Mouse (Mus musculus) heart, embryonic 15.5 days (tissue): ENCODE measurements around the gene Sec1. TPM values are rescaled to one million over a fixed set of nuclear protein-coding genes. Genes with fewer than 3 reads are reported as not detected.
A peak's percentile ranks its signal among the peaks of the same experiment; 100 is the strongest.
"Not testable (repeated sequence)": the region's sequence is repeated elsewhere in the genome, so short reads cannot be mapped to it uniquely, and the experiment has no call there.

ENCODE experiments used
- ATAC-seq: fragments of 200-750 bp; cut with Nextera tagmentation; replicated peaks from 2 replicates; pipeline ENCODE4 v1.8.0; 2017; ENCODE audit warnings: low read depth, moderate TSS enrichment; ENCODE audit not compliant: insufficient number of reproducible peaks, insufficient read depth, low FRiP score
- H3K27ac ChIP-seq: fragments of 300-500 bp; sonication (generic); 2 replicates; pipeline ENCODE4 v1.5.1; 2015; ENCODE audit warnings: mild to moderate bottlenecking, inconsistent platforms
- H3K27me3 ChIP-seq: fragments of 300-500 bp; sonication (generic); 2 replicates; pipeline ENCODE4 v1.6.1; 2015; ENCODE audit warnings: inconsistent platforms
- H3K36me3 ChIP-seq: fragments of 300-500 bp; sonication (generic); 2 replicates; pipeline ENCODE4 v1.6.1; 2015; ENCODE audit warnings: mild to moderate bottlenecking, inconsistent platforms
- H3K4me1 ChIP-seq: fragments of 300-500 bp; sonication (generic); replicated peaks from 2 replicates; pipeline ENCODE4 v1.6.1; 2015; ENCODE audit warnings: inconsistent platforms
- H3K4me2 ChIP-seq: fragments of 300-500 bp; sonication (generic); 2 replicates; pipeline ENCODE4 v1.6.1; 2015; ENCODE audit warnings: inconsistent platforms, mild to moderate bottlenecking, moderate library complexity
- H3K4me3 ChIP-seq: fragments of 300-500 bp; sonication (generic); 2 replicates; pipeline ENCODE4 v1.5.1; 2015; ENCODE audit warnings: mild to moderate bottlenecking, inconsistent platforms
- H3K9ac ChIP-seq: fragments of 300-500 bp; sonication (generic); 2 replicates; pipeline ENCODE4 v1.6.1; 2015; ENCODE audit warnings: mild to moderate bottlenecking, inconsistent platforms
- H3K9me3 ChIP-seq: fragments of 300-500 bp; sonication (generic); replicated peaks from 2 replicates; pipeline ENCODE4 v1.6.1; 2016; ENCODE audit warnings: inconsistent platforms
- WGBS: fragments of 180-500 bp; shearing (Covaris S2); methylation state at CpG from one replicate; pipeline ENCODE4 v1.1.7; 2015; ENCODE audit warnings: mixed read lengths; 5-methylcytosine and 5-hydroxymethylcytosine counted together
- polyA plus RNA-seq: library from polyadenylated mRNA; unstranded; fragments of >200 nt; fragmentation: Nextera tagmentation; extraction: Ambion mirVana; gene quantifications from 2 replicates; pipeline ENCODE4 v1.2.1, GENCODE M21; 2015

The Sec1 gene
- polyA plus RNA-seq, 1 experiment from 2014 or later = 0.13 TPM

DNA sequence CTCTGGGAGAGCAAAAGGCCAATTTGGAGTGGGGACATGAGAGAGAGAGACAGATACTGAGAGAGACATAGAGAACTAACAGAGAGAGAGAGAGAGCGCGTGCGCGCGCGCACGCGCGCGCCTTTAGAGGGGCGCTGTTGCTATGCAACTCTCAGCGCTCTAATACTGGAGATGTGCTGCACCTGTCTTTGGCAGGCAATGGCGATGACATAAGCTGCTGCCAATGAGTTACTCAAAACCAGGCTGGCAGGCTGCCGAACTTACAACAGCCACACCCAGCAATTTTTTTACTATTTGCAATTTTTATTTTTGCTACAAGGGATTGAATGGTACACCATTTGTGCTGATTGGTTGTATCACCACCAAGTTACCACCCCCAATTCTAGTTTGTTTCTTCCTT, 26.4 kb downstream of the Sec1 start:
- H3K4me1 ChIP-seq = peaks cover 7% of the 10 kb centered on the region; the same call in 1 of the 2 replicates
- no peak overlapping the region for H3K4me3 ChIP-seq
- no peaks in the 10 kb centered on the region for H3K27me3 ChIP-seq
- no peak overlapping the region for H3K9ac ChIP-seq
- WGBS = 79% methylated on average over 14 of the region's 14 CpGs
- H3K4me2 ChIP-seq = no peak overlapping the region
- no peaks in the 10 kb centered on the region for H3K36me3 ChIP-seq
- no peaks in the 10 kb centered on the region; the same call in 1 of the 2 replicates for H3K9me3 ChIP-seq
- ATAC-seq = no peak
- H3K27ac ChIP-seq = no peak overlapping the region

DNA sequence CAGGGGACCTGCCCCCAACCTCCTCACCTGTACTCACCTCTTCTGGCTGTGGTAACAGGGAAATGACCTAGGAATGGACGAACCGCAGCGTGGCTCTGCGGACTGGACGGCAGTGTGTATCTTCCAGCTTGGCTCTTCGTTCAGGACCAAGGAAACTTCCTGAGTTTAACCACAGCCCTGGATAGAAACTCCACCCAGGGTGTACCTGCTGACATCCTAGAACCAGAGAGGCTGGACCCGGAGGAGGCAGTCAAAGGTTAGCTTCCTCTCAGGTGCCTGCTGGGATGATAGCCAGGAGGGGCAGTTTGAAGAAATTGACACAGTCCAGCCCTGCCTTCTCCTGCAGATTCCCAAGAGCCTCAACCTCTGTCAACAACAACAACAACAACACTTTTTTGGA, 28.0 kb downstream of the Sec1 start, which contains the start of gene Fut2:
Gene Fut2 (minus strand): TSS at position 234 of the 400 bp plus-strand sequence.
- H3K27ac ChIP-seq = no peak within 1 kb of the TSS
- H3K27me3 ChIP-seq = no peaks in the 10 kb centered on the region
- H3K4me2 ChIP-seq = no peak within 1 kb of the TSS
- WGBS = 76% methylated on average over 7 of the region's 7 CpGs
- H3K36me3 ChIP-seq = no peaks in the 10 kb centered on the region
- H3K9me3 ChIP-seq = no peaks in the 10 kb centered on the region; the same call in 1 of the 2 replicates
- no peak for ATAC-seq
- H3K9ac ChIP-seq = no peak within 1 kb of the TSS
- peaks cover 7% of the 10 kb centered on the region; the same call in 1 of the 2 replicates for H3K4me1 ChIP-seq
- no peak within 1 kb of the TSS for H3K4me3 ChIP-seq

DNA sequence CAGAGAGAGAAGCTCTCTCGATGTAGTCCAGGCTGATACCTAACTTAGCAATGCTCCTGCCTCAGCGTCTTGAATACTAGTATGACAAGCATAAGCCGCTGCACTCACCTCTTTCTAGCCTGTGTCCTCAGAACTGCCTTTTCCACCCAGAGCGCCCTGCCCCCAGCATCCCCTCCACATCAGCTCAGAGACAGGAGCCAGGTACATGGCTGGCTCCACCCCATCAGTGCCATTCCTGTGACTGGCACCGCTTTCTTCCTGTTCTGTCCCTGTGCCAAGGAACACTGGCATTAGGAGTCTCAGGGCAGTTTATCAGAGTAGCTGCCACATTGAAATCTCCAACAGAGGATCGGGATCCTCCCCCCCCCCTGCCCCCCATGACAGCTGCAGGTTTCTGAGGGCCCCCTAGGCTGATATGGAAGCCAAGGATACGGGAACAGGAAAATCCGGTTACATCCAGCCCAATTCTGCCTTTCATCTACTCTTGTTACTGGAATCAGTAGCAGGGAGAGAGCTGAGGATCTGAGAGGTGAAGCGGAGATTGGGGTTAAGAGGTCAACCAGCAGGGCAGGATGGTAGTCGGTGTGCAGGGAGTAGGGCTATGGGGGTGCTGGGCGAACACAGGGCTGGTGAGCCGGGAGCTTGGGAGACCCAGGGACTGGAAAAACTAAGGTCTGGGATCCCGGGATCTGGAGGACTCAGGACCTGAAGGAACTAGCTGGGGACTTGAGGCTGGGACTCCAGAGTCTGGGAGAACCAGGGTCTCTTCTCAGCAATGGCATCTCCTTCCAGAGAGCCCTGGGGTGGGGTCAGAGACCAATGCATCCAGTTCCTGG, 28.7 kb downstream of the Sec1 start:
- no peak overlapping the region for H3K27ac ChIP-seq
- 52% methylated on average over 13 of the region's 13 CpGs for WGBS
- H3K4me2 ChIP-seq = no peak overlapping the region
- H3K4me3 ChIP-seq = no peak overlapping the region
- H3K4me1 ChIP-seq = peaks cover 7% of the 10 kb centered on the region; the same call in 1 of the 2 replicates
- no peak overlapping the region for H3K9ac ChIP-seq
- H3K27me3 ChIP-seq = no peaks in the 10 kb centered on the region
- no peaks in the 10 kb centered on the region for H3K36me3 ChIP-seq
- ATAC-seq = no peak
- H3K9me3 ChIP-seq = no peaks in the 10 kb centered on the region; the same call in 1 of the 2 replicates

DNA sequence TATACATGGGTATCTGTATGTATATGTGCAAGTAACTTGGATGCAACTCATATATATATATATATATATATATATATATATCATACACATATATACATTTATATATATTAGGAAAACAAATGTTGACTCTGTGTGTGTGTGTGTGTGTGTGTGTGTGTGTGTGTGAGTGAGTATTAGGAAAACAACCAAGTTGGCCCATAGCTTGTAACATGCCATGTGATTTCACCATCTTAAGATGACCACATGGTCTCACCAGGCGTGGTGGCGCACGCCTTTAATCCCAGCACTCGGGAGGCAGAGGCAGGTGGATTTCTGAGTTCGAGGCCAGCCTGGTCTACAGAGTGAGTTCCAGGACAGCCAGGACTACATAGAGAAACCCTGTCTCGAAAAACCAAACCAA, 32.5 kb downstream of the Sec1 start:
- not testable (repeated sequence) for H3K4me1 ChIP-seq, H3K9me3 ChIP-seq, H3K4me2 ChIP-seq, H3K27me3 ChIP-seq, H3K4me3 ChIP-seq, H3K27ac ChIP-seq, H3K36me3 ChIP-seq, ATAC-seq, H3K9ac ChIP-seq
- 85% methylated on average over 6 of the region's 6 CpGs for WGBS

DNA sequence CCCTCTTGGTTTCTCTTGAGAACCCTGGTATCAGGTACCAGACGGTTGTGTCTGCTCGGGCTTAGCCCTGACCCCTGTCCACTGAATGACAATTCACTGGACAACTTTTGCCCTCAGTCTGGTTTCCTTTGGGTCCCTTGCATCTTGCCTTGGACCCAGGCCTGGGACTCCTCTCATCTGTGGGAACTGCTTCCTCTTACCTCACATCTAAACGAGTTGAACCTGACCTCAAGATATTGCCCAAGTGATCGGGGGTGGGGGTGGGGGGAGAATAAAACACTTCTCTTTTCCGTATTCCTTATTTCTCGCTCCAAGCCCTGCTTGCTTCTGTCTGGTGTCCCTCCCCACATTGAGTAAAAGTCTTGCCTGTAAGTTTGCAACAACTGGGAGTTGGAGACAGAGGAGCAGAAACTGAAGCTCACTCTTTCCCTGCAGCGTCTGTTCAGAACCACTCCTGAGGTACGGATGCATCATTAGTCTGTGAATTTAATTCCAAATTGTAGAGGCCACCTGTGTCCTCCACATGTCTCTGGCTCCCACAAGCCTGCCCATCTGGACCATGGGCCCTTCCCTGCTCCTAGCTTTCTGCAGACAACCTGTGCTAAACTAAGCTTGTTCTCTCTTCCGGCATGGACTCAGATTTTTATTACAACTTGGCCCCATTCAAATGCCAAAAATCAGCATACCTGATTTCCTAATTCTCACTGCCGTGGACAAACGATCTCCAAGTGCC, 33.3 kb downstream of the Sec1 start:
- no peaks in the 10 kb centered on the region for H3K27me3 ChIP-seq
- no peak overlapping the region for H3K4me3 ChIP-seq
- H3K4me2 ChIP-seq = no peak overlapping the region
- no peak overlapping the region for H3K27ac ChIP-seq
- H3K4me1 ChIP-seq = peaks cover 7% of the 10 kb centered on the region; the same call in 1 of the 2 replicates
- WGBS = 75% methylated on average over 11 of the region's 11 CpGs
- H3K9ac ChIP-seq = no peak overlapping the region
- H3K36me3 ChIP-seq = no peaks in the 10 kb centered on the region
- ATAC-seq = no peak
- H3K9me3 ChIP-seq = no peaks in the 10 kb centered on the region

DNA sequence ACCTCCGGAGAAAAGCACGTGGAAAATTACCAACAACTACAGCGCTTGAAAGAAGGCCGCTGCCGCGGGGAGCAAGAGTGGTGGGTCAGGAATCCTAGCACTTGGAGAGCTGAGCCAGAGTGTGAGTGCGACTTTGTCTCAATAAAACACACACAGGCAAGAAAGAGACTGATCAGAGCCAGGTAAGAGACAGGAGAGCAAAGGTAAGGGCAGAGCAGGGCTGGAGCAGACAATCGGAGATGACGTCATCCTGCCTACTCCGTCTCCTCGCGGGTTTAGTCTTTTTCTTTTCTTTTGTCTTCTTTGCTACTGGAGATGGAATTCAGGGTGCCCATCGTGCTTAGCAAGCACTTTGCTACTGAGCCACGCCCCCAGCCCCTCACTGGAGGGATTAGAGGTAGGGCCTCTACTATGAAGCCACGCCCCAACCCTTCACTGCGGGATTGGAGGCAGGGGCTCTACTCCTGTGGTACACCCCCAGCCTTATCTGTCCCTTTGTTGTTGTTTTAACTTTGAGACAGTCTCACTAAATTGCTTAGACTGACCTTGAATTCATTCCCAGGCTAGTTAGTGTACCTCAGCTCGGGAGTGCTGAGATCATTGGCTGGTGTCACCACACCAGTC, 39.7 kb downstream of the Sec1 start:
- Histone ChIP-seq H3K9me3 (no peaks in the 10 kb centered on the region), H3K9ac (peak overlapping the region; percentile 17; the same call in 1 of the 2 replicates)
- WGBS = 30% methylated on average over 17 of the region's 17 CpGs

DNA sequence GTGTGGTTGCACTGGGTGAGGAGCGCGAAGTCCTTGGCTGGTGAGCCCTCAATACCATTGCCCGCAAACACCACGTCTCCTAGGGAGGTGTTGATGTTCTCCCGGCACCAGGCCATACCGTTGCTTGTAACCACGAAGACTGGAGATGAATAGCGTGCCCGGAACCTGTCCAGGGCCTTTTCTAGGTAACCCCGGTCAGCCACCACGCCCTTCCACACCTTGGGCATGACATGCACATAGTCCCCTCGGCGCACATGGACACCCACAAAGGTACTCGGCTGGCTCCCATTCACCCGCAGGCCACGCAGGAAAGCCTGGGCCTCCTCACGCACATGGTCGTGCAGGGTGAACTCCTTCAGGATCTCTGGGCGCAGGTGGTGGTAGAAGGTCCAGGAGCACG, 43.7 kb downstream of the Sec1 start:
- H3K4me3 ChIP-seq, H3K9ac ChIP-seq, ATAC-seq, H3K36me3 ChIP-seq, H3K4me2 ChIP-seq, H3K9me3 ChIP-seq, H3K27me3 ChIP-seq: not testable (repeated sequence)
- 92% methylated on average over 20 of the region's 20 CpGs for WGBS
- Histone ChIP-seq H3K27ac (peak overlapping the region; percentile 87), H3K4me1 (peaks cover 13% of the 10 kb centered on the region)

More for the DNA sequence above, 39.7 kb downstream of the Sec1 start:
- Histone ChIP-seq H3K27me3 (no peaks in the 10 kb centered on the region), H3K4me1 (peaks cover 13% of the 10 kb centered on the region), H3K36me3 (no peaks in the 10 kb centered on the region), H3K4me3 (peak overlapping the region; percentile 9; the same call in 1 of the 2 replicates), H3K27ac (no peak overlapping the region), H3K4me2 (peak overlapping the region; percentile 55)
- no peak for ATAC-seq

DNA sequence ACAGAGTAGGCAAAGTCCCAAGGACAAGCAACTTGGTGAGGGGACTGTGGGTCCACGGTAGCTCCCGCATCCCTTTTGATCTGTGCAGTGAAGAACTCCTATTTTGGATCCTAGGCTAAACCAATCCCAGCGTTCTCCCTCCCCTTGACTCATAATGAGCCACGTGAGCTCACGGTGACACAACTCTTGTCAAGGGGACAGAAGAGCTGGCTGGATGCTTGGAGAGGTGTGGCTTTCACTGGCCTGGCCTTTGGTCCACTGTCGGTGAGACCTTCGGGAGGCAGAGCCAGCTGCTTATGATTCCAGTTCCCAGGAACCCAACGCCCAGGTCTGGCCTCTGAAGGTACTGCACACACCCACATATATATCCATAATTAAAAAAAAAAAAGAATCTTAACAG, 44.9 kb downstream of the Sec1 start:
- Histone ChIP-seq H3K27ac (peak overlapping the region; percentile 87), H3K36me3 (no peaks in the 10 kb centered on the region), H3K4me1 (peaks cover 17% of the 10 kb centered on the region), H3K4me3 (no peak overlapping the region), H3K9ac (no peak overlapping the region), H3K27me3 (no peaks in the 10 kb centered on the region), H3K4me2 (peak overlapping the region; percentile 27), H3K9me3 (no peaks in the 10 kb centered on the region)
- peak; percentile 69 for ATAC-seq
- WGBS = 41% methylated on average over 8 of the region's 8 CpGs

DNA sequence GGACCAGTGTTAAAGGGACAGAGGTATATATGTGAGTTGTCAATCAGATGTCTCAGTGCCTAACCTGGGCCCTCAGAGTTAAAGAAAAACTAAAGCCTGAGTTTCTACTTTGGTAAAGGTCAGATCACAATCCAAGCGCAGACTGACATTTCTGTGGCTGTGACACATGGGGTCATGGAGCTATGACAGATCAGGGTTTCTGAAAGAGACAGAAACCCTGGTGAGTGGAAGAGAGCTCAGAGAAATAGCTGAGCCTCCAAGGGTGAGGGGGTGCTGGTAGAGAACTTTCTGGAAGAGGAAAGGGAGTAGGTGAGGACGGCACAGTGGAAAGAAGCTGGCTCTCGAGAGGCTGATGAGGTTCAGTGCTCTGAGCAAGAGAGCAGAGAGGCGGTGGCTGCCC, 47.5 kb downstream of the Sec1 start:
- Histone ChIP-seq H3K36me3 (no peaks in the 10 kb centered on the region), H3K4me2 (no peak overlapping the region), H3K4me1 (peaks cover 39% of the 10 kb centered on the region), H3K4me3 (no peak overlapping the region), H3K27me3 (no peaks in the 10 kb centered on the region), H3K9me3 (no peaks in the 10 kb centered on the region), H3K9ac (no peak overlapping the region), H3K27ac (no peak overlapping the region)
- 78% methylated on average over 4 of the region's 4 CpGs for WGBS
- ATAC-seq = no peak

DNA sequence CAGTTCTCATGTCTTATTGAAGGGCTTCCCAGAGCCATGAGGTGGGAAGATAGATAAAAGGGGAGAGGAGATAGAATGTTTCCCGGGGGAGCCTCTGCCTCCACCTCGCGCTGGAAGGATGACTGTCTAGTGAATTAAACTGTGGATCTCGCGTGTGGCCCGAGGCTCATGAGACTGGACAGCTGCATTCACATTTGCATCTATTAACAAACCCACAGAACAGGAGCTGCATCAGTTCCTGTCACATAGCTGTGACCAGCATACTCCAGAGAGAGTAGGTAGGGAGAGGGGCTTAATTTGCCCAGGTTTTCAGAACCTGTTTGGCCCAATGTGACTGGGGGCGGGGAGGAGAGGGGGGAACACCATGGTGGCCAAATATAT, 48.6 kb downstream of the Sec1 start:
- H3K4me1 ChIP-seq = peaks cover 50% of the 10 kb centered on the region
- no peak for ATAC-seq
- H3K4me2 ChIP-seq = no peak overlapping the region

More for the DNA sequence above, 48.6 kb downstream of the Sec1 start:
- Histone ChIP-seq H3K27me3 (no peaks in the 10 kb centered on the region), H3K9ac (no peak overlapping the region), H3K36me3 (no peaks in the 10 kb centered on the region), H3K27ac (no peak overlapping the region), H3K4me3 (no peak overlapping the region), H3K9me3 (no peaks in the 10 kb centered on the region)
- 76% methylated on average over 7 of the region's 7 CpGs for WGBS
